Mouse (Mus musculus): ENCODE measurements around the gene Tmem256.

Gene Tmem256

DNA sequence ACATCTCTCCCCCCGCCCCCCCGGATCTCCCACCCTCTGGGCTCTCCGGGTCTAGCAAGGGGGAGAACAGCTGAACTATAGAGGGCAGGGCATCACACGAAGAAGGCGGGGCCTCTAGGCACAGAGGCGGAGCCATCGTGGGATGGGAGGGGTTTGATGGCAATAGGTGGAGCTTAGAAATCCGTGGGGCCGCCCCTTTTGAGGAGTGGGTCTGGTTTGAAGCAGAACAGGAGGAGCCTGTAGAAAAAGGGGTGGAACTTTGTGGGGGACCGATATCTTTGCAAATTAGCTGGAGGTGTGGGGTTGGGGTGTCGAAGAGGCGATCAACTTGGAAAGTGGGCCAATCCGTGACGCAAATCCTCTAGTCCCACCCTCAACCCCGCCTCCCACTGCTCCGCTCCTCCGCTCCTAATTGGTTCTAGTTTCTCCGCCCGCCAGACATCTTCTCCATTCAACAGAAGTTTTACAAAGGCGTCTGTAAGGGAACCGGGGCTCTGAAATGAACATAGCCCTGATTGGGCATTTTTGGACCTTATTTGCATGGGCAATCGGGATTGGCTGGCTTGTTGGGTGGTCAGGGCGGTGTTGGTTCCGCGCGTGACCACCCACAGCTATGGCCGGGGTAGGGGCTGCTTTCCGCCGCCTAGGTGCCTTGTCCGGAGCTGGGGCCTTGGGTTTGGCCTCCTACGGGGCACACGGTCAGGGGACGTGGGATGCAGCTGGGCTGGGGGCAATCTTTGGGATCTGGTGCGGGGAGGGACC is at the start of gene Tmem256:
Gene Tmem256 (plus strand): TSS at position 563 of the 762 bp plus-strand sequence.
- DNase-seq (ENCODE audit: low spot score): peak; percentile 96

DNA sequence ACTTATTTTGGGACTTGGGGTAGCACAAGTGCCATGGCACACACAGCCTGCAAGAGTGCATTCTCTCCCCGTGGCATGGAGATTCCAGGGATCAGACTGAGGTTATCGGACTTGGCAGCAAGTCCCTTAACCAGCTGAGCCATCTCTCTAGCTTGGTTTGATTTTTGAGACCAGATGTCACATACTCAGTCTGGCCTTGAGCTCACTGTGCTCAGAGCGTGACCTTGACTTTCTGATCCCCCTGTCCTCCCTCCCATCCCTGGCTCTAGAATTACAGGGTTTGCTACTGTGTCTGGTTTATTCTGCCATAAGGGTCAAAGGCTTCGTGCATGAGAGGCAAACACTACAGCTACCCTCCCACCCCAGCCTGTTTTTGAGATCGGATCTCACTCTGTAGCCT is 48.9 kb upstream of the Tmem256 start:
- no peak for DNase-seq (ENCODE audit: low spot score)

DNA sequence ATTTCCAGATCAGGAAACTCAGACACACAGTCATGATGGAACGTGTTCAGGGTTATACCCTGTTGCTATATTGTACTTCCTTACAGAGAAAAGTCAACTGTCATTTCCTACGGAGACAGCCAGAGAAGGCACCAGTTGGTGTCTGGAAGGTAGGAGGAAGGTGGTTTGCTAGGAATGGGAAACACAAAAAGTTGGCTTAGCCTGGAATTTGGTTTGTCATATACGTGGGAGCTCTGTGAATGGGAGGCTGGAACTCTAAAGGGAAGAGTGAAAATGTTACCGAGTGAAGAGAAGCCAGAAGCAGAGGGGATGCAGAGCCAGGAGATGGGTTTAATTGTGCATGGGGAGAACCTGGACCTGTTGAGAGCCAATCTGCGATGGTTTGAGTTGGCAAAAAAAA is 46.9 kb upstream of the Tmem256 start:
- no peak for DNase-seq (ENCODE audit: low spot score)

DNA sequence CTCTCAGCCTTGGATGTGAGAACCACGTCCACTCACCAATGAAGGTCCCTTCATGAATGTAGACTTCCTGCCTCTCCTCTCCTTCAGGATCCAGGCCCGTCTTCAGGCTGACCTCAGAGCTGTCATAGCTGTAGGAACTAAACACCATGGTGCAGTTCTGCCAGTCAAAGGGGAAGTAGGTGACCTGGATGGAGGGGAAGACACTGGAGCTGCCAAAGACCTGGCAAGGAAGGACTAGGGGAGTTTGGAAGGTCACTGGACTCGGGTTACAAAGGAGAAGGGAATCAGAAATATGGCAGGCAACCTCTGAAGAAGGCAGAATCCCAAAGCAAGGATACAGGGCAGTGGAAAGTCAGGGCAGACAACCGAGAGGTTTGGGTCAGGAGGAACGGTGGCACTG is 44.9 kb upstream of the Tmem256 start:
- DNase-seq (ENCODE audit: low spot score): no peak

DNA sequence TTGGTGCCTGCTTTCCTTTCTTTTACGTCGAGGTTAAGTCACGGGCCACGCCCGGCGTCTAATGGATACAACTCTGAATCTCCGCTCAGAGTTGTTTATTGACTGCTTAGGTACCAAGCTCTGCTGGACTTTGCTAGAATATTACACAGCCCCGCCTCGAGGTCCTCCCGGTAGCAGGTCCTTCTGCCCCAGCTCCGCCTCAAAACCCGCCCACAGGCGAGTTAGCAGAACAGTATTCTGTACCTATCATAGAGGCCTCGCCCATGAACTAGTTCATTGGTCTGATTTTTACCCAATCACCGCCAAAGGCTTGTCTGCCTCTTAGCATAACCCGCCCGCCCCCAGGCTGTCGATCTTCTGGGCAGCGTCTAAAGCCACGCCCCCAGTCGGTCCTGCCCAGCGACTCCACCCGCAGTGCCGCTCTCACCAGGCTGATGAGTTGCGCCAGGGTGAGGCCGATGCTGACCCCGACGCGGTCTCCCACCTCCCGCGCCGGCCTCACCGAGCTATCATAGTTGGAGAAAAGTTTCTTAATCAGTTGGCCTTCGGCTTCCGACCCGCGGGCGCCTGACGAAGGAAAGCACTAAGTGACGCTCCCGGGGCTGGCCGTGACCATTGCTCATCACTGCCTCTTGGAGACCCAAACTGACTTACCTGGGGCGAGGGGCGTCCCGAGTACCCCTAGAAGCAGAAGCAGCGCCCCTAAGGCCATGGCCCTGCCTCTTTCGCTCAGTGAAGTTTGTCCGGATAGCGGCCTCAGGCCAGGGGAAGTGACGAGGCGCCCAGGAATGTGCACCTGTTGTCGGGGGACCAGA is 42.9 kb upstream of the Tmem256 start, which contains the start of gene Chrnb1:
Gene Chrnb1 (minus strand): TSS at position 776 of the 815 bp plus-strand sequence.
- peak; percentile 96 for DNase-seq (ENCODE audit: low spot score)

DNA sequence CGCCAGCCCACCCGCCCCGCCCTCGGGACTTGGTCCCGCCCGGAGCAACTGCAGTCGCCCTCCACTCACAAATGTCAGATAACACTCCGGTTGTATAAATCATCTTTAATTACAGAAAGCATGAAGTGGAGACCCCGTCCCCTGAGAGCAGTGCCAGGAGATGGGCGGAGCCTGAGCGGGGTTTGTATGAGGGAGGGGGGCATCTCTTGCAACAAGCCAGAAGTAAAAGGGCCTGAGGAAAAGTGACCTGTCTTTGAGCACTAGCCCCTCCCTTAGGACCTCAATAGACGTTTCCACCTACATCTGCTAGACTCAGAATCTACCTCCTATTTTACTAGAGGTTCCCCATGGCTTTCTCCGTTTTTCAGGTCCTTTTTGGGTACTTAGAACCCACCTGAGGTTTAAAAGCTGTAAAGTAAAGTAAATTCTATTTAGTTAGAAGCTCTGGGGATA is 42.3 kb upstream of the Tmem256 start:
- DNase-seq (ENCODE audit: low spot score): no peak

DNA sequence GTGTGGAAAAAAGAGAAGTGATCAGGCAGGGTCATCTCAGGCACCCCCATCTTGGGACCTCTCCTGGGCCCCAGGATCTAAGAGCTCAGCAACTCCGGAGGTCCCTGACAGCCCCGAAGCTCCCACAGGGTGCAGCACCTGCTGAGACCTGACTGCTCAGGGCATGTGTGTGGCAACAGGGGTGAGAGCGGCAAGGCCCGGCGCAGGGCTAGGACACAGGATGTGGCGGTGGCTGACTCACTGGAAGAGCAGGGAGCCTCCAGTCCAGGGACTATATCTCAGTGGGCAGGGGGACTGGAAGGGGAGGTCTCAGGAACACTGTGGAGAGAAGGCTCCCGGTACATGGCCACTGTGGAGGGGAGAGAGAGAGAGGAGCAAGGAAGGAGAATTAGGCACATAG is 40.4 kb upstream of the Tmem256 start:
- DNase-seq (ENCODE audit: low spot score): no peak

DNA sequence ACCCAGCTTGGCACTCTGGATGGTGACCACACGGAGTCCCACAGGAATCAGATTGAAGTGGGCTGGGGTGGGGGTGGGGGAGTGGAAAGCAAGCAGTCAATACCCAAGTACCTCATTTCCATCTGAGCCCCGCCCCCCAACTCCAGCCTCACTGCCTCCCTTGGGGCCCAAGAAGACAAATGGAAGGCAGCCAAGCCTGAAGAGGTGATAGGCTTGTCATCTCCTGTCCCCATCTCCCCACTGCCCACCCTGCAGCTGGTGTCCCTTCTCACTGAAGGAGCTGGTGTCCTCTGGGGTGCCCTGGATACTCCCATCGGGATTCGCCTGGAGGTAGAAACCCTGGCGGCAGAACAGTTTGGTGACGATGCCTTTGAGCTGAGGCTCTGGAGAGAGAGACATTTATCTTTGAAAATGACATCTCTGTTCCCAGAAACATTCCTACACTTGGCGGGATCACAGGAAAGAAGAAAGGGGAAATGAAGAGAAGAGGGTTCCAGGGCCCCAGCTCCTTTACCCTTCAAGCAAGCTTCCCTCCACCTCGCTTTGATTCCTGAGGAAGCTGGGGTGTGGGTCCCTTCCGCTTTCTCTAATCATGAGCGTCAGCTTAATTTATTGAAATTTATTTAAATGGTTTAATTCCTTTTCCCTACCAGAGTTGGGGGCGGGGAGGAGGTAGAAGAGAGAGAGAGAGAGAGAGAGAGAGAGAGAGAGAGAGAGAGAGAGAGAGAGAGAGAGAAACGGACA is 38.7 kb upstream of the Tmem256 start:
- no peak for DNase-seq (ENCODE audit: low spot score)

DNA sequence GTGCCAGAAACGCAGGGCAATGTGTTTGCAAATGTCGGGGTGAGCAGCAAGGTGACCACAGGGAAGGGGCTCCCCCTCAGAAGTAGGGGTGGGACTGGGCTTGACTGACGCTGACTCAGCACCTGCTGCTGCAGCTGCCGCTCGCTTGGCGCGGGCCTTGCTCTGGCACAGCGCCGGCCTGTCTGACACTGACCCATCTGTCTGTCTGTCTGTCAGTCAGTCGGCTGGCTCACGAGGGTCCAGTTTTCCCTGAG is 38.2 kb upstream of the Tmem256 start:
- DNase-seq (ENCODE audit: low spot score): no peak

DNA sequence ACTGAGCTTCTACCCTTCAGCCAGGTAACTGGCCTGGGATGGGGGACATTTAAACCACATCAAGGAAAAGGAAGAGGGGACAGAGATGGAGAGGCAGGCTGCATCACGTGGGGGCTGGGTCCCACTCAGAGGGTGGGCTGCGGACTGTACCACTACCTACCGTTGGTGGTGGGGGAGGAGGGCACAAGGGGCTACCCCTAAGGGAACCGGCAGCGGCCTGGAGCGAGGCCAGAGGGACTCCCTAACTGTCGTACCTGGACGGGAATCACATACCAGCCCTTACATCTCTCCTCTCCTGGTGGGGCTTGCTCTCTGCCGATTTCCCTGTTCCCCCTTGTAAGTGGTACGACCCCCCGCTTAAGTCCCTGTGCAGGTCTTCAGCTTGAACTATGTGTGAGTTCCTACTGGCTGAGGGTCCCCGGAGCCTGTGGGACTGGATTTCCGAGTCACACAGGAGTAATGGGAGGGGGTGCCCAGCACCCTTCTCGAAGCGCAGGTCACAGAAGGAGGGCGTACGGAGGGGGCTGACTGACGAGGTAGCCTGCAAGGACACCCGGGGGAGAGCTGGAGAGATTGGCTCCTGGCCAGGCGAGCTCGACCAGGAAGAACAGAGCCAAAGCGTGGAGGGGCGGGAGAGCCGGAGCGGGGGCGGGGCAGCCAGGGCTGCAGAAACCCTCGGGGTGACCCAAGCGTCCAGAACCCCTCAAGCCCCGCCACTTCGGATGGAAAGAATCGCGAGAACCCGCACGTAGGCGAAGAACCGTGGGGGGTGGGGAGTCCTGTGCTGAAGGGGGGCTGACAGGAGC is 37.7 kb upstream of the Tmem256 start:
- peak; percentile 69 for DNase-seq (ENCODE audit: low spot score)

DNA sequence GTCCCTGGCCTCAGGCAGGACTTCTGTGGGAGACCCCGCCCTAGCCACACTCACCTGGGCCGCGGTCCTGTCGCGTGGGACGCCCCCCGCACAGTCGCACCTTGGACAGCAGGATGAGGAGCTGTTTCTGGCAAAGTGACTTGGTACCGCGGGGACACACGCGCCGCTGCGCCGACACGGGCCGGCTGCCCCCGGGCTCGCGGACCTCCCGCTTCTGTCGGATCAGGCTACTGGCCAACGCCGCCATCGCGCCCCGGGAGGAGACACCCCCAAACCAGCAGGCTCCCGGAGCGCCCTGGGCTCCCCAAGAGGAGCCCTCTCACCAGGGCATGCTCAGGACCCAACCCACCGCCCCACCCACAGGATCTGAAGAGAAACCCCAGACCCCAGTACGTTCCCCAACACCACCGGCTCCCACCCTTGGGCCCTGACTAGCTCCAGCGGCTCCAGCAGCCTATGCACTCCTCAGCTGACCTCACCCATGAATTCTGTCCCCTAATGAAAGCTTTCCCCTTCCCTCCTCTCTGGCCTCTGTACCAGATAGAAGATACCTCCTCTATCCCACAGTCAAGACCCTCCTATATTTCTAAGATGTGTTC is 36.8 kb upstream of the Tmem256 start, which contains the start of gene Fgf11:
Gene Fgf11 (minus strand): TSS at position 479 of the 599 bp plus-strand sequence.
- DNase-seq (ENCODE audit: low spot score): no peak

DNA sequence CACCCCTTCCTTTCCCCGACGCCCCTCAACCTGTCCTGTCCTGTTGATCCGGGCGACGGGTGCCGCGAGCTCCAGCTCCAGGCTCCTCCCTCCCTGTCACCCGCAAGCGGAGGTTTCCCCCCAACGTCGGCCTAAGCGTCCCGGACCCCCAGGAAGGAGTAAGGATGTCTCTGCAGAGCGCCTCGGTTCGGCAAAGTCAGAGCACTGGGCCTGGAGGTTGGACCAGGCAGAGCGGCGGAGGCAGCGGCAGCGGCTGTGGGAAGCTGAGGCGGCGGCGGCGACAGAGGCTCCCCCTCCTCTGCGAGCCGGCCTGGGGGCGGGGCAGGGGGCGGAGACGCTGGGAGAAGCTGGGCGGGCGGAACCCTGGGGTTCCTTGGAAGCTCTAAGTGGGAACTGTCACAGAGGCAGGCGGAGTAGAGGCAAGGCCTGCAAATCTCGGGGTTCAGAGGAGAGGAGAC is 35.6 kb upstream of the Tmem256 start:
- DNase-seq (ENCODE audit: low spot score): peak; percentile 78

DNA sequence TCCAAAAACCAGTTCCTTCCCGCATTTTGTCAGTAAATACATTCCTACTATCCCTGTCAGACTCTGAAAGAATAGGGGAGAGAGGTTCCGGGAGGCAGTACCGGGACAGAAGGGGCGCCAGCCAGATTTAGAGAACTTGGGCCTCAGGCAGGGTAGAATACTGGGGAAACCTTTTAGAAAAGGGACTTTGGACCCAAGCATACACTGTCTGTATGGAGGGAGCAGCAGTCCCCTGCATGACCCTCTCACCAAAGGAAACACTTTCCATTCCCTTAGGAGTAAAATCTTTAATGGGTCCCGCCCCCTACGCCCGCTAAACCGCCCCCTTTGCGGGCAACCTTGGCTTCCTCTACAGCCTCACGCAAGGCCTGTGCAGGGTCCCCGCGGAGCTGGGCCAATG is 35.0 kb upstream of the Tmem256 start:
- no peak for DNase-seq (ENCODE audit: low spot score)

DNA sequence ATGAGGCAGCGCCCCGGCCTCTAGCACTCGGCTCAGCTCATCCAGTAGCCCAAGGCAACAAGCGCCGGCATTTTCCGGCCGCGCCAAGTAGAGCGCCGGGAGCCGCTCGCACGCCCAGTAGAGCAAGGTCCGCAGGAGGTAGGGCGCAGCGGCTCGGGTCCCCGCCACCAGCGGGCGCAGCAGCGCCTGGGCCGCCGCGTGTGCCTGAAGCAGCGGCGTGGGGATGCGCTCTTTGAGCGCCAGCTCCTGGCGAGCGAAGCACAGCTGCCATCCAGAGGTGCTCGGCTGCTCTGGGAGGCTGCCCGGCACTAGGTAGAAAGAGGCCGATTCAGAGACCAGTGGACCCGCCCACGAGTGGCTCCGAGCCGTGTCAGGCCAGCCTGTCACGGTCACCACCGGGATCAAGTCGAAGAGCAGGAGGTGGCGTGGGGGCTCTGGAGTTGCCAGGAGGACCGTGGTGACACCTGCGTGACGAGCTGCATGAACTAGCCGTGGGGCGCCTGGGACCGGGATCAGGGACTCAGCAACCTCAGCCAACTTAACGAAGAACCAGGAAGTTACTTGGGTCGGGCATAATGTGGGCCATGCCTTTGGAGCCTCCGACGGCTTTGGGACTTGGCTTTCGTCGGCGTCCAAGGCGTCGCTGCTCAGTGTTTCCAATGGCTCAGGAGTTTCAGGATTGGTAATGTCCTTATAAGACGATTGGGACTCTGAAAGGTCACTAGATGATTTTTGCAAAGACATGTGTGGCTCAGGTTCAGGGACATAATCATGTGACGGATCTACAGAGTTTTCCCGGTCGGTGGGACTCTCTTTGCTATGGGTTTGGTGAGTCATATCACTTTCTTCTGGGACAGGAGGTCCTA is 34.3 kb upstream of the Tmem256 start:
- peak; percentile 71 for DNase-seq (ENCODE audit: low spot score)

DNA sequence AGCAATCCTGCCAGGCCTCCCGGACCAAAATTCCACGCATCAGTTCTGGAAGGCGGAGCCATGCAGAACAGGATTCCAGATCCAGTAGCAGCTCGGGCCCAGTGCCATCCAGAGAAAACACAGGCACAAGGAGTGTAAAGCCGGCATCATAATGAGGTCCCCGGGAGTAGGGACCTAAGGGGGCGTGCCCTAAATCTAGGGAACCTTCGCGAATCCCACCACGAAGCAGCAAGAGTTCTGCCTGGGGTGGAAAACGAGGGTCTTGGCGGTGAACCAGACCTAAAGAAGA is 33.7 kb upstream of the Tmem256 start:
- no peak for DNase-seq (ENCODE audit: low spot score)

DNA sequence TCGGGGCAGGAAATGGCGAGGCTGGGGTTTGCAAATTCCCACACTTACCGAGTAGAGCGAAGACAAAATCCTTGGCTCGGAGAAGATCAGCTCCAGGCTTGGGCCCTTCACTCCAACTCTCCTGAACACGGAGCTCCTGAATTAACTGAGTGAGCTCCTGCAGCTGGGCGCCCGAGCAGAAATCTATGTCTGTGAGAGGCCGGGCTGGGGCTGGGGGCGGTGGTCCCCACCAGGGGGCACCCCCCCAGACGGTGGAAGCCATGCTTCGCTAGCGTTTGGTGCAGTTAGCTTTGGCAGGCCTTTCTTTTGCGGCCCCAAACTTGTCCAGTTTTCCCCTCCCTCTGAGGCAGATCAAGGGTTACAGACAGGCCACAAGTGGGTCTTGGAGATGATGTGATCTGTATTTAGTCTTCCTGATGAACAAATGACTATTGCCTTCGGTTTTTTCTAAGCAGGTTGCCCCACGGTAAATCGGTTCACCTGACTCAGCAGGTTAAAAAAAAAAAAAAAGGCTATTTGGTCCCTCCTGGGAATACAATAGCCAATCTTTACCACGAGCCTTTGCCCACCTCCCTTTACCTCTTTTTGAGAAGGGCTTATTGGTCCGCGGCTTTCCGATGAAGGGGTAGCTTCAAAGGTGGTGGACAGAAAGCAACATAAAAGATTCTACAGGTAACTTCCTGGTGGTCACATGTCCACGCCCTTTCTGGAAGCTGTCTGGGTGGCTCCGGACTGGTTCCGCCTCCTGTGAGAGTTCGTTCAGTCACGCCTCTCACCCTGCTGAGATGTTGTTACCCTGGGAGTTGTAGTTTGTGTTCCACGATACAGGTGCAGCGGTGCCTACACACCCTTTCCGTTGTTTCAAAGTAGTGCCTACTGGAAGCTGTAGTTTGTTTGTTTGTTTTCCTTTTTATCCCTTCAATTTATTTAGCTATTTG is 33.1 kb upstream of the Tmem256 start, which contains the start of gene Tmem102:
Gene Tmem102 (minus strand): TSS at position 653 of the 938 bp plus-strand sequence.
- DNase-seq (ENCODE audit: low spot score): no peak

DNA sequence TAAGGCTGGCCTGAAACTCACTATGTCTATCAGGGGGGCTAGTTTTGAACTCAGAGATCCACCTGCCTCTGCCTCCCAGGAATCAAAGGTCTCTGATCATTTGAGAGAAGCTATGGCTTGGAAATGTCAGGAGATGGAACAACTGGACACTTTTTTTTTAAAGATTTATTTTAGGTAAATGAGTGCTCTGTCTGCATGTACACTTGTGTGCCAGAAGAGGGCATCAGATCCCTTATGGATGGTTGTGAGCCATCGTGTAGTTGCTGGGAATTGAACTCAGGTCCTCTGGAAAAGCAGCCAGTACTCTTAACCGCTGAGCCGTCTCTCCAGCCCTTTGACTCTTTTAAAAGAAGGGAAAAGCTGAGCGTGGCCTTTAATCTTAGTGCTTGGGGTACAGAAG is 31.9 kb upstream of the Tmem256 start:
- no peak for DNase-seq (ENCODE audit: low spot score)

DNA sequence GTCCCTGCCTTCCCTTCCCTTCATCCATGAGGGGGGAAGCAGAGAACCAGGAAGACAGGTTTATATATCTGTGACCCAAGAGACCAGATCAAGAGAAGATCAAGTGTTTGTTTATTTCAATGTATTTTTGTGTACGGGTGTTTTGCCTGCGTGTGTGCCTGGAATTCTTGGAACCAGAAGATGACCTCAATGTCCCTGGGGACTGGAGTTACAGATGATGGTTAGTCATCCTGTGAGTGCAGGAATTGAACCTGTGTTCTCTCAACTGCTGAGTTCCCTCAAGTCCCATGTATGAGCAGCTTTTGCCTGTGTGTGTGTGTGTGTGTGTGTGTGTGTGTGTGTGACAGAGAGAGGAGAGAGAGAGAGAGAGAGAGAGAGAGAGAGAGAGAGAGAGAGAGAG is 30.7 kb upstream of the Tmem256 start:
- DNase-seq (ENCODE audit: low spot score): no peak

DNA sequence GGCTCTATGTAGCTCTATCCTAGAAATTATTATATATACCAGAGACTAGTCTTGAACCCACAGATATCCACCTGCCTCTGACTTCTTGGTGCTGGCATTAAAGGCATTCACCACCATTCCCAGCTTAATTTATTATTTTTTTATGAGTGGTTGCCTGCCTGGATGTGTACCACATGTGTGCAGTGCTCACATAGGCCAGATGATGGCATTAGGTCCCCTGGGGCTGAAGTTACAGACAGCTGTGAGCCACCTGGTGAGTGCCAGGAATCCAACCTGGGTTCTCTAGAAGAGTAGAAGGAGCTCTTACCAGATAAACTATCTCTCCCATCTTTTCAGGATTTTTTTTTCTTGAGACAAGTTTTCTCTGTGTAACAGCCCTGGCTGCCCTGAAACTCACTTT is 28.0 kb upstream of the Tmem256 start:
- DNase-seq (ENCODE audit: low spot score): no peak
